Mouse (Mus musculus) megakaryocyte progenitor cell, adult 5-6 weeks (primary cell): ENCODE results near the gene Cdc42se2. TPM values are rescaled to one million over a fixed set of nuclear protein-coding genes. Genes with fewer than 3 reads are reported as not detected.

Source experiments
- ATAC-seq: replicated peaks from 2 replicates; pipeline ENCODE4 v1.8.0; 2016; ENCODE audit warnings: mild to moderate bottlenecking, moderate TSS enrichment, inconsistent platforms; ENCODE audit not compliant: poor library complexity
- total RNA-seq, 2 experiments: library from RNA; stranded (forward) in 1 of 2; stranded (reverse) in 1 of 2; fragments of 157-497, 149-512 nt in 1 of 2; fragments of 200-1000 nt in 1 of 2; gene quantifications; 2 replicates each; pipeline versions ENCODE4 v1.2.3 to v1.2.4; 2015 to 2017

Gene Cdc42se2
- total RNA-seq, 2 experiments from 2014 or later = 39.1 to 51.9 TPM

GRCm38 (mm10) chr11:54794678-54795077 is 7.2 kb upstream of the Cdc42se2 start:
- ATAC-seq = peak; percentile 33; the same call in 1 of the 2 replicates

- ATAC-seq = no peak
These were observed 5.7 kb upstream of the Cdc42se2 start for GRCm38 (mm10) chr11:54793173-54793572.

DNA sequence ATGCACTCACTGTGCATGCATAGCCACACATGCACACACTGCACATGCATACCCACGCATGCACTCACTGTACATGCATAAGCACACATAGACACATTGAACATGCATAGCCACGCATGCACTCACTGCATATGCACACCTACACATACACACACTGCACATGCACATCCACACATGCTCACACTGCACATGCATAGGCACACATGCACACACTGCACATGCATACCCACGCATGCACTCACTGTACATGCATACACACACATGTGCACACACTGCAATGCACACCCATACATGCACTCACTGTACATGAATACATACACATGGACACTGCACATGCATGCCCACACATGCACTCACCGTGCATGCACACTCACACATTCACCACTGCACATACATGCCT is 4.0 kb upstream of the Cdc42se2 start:
- no peak for ATAC-seq

DNA sequence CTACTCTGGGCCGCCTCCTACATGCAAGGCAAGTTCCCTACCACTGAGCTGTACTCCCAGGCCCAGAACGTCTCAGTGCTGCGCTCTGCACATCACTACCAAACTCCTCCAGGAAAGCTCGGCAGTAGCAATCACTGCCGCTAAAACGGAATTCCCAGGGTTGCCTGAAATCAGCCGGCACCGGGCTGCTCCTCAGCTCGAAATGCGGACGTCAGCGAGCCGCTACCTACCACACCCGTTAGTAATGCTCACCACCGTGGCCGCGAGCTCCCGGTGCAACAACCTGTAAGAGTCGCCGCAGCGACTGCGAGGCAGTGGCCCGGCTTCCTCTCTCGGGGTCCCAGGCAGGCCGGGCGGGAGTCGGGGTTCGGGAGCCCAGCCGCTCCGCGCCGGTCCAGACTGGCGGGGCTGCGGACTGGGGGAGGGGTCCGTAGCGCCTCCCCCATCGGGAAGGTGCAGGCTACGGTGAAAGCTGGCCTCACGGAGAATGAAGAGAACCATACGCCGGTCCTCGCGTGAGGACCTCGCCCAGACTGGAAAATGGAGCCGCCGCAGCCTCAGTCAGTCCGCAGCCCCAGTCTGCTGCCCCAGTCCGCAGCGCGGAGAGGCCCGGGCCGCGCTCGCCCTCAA is 502 bp downstream of the Cdc42se2 start:
- peak; percentile 30 for ATAC-seq

DNA sequence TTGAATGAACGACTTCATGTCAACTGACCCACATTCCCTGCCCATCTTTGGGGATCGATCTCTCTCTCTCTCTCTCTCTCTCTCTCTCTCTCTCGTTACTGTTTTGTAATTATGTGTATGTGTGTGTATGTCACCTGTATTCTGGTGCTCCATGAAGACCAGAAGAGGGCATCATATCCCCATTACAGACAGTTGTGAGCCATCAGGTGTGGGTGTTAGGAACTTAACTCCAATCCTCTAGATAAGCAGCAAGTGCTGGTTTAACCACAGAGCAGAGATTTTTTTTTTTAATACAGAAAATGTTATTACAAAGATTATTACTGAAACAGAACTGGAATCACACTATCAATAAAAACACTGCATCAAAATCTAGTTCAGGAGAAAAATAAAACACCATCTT is 1.9 kb downstream of the Cdc42se2 start:
- ATAC-seq = no peak

GRCm38 (mm10) chr11:54784436-54784835 is 3.0 kb downstream of the Cdc42se2 start:
- ATAC-seq = no peak

DNA sequence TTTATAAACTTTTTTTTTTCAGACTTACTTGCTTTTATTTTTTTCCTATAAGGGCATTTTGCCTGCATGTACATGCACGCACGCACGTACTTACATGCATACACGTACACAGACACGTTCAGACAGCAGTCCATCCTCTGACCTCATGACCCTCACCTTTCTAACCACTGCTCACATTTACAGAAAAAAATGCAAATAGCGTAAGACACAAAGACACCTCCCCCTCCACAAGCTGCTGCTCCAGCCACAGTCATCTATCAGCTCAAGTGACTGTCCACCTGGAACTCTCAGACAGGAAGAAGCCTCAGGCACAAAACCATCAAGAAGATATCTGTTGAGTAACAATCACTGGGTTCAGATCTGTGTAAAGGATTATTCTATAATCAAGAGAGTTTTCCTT is 5.2 kb downstream of the Cdc42se2 start:
- no peak for ATAC-seq

DNA sequence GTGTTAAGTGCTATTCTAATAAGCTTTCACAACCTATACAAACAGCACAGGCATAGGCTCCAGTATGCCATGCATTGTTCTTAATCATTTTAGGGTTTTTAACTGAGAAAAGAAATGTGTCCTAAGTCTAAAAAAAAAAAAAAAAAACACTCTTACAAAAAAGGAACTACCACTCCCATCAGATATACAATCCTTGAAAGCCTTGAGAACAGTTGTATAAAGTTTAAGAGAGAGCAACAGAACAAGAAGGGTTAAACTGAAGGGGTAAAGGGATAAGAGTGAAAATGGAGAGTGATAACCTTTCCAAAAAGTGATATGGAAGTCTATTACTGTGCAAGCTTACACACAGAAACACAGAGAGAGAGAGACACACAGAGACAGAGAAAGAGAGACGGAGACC is 7.5 kb downstream of the Cdc42se2 start:
- ATAC-seq = no peak

GRCm38 (mm10) chr11:54778131-54778844 is 9.2 kb downstream of the Cdc42se2 start:
- 0 out of 2 replicates have a peak, but pooled peaks have one; percentile 38 for ATAC-seq

GRCm38 (mm10) chr11:54777387-54778130 is 9.9 kb downstream of the Cdc42se2 start:
- no peak for ATAC-seq

- ATAC-seq = no peak
These were observed 10.6 kb downstream of the Cdc42se2 start for GRCm38 (mm10) chr11:54776735-54777333.

- ATAC-seq = no peak
These were observed 11.1 kb downstream of the Cdc42se2 start for GRCm38 (mm10) chr11:54776367-54776701.

GRCm38 (mm10) chr11:54775628-54776366 is 11.7 kb downstream of the Cdc42se2 start:
- 0 out of 2 replicates have a peak, but pooled peaks have one; percentile 29 for ATAC-seq

GRCm38 (mm10) chr11:54774282-54775078 is 13.0 kb downstream of the Cdc42se2 start:
- ATAC-seq = peak; percentile 21; the same call in 1 of the 2 replicates

GRCm38 (mm10) chr11:54771549-54771948 is 15.9 kb downstream of the Cdc42se2 start:
- ATAC-seq = peak; percentile 56

DNA sequence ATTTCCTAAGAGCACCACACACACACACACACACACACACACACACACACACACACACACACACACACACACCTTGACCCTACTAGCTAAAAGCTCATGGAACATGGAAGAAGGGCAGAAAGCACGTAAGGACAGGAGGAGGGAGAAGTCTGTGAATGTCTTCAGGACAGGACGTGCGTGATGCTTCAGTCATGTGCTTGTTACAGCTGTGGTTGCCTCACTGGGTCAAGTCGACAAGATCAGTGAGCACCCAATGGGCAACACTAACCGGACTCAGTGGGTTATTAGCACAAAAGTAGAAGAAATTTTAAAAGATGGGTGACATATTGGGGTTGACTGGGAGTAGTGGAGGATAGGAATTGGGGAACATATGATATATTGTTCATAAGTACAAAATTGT is 17.6 kb downstream of the Cdc42se2 start:
- ATAC-seq = no peak

GRCm38 (mm10) chr11:54768116-54768690 is 19.3 kb downstream of the Cdc42se2 start:
- ATAC-seq = no peak

GRCm38 (mm10) chr11:54764759-54765158 is 22.7 kb downstream of the Cdc42se2 start:
- ATAC-seq = peak; percentile 78

GRCm38 (mm10) chr11:54764026-54764425 is 23.4 kb downstream of the Cdc42se2 start:
- peak; percentile 42; the same call in 1 of the 2 replicates for ATAC-seq
